21 mouse cellular contexts compared by ENCODE assay signal in the genomic region with DNA sequence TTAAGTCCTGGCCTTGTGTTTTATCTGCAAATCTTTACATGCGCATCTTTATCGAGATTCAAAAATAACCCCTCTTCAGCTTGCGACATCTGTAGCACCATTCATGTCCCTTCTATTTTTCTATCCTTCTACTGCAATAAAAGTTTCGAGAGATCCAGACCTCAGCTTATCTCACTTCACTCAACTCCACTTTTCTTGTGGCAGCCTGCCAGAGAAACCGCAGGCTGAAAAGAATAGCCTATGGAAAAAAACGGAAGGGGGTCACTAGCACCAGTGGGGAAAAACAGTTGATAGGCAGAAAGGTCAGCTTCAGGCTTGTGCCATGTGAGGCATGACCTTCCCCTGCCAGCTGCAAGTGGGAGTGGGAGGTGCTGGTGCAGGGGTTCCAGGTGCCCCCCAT. TPM values are rescaled to one million over a fixed set of nuclear protein-coding genes. Genes with fewer than 3 reads are reported as not detected.
DNase-seq lines count a peak whose midpoint lies in the region; ATAC-seq lines count a peak whose summit lies in the region.
"Had no signal": no experiment of that assay in that cellular context is flagged by ENCODE, and none has a peak within 500 bp of the region (broad histone marks: within the 10 kb centered on the region; RNA-seq: fewer than 3 reads in every experiment).

No protein-coding gene starts in this region.

- ATAC-seq in heart, embryonic 11.5 days (replicated peaks; ENCODE audit: insufficient number of reproducible peaks, low FRiP score, low TSS enrichment): no peak
- ATAC-seq in limb, embryonic 12.5 days (ENCODE audit: insufficient number of reproducible peaks, insufficient read depth, low FRiP score, low TSS enrichment, low read depth): no peak
- ATAC-seq in common myeloid progenitor, adult 5-6 weeks (replicated peaks; ENCODE audit: low read depth, poor library complexity, severe bottlenecking): peak; percentile 82
- ATAC-seq: forebrain, postnatal 0 days; hindbrain, embryonic 16.5 days; midbrain, embryonic 13.5 days had no signal

- H3K4me2 ChIP-seq in heart, embryonic 11.5 days: peak overlapping the region; percentile 34; the same call in 1 of the 2 replicates
- H3K4me2 ChIP-seq in limb, embryonic 12.5 days: no peak overlapping the region
- H3K4me2 ChIP-seq: embryonic facial prominence, embryonic 13.5 days; midbrain, embryonic 13.5 days had no signal

- H3K9ac ChIP-seq in heart, embryonic 11.5 days (ENCODE audit: low read depth, low read length): no peak overlapping the region
- H3K9ac ChIP-seq in limb, embryonic 12.5 days (replicated peaks): no peak overlapping the region
- H3K9ac ChIP-seq: embryonic facial prominence, embryonic 13.5 days; forebrain, postnatal 0 days; liver, embryonic 14.5 days; midbrain, embryonic 13.5 days had no signal

- peaks cover 27% of the 10 kb centered on the region for H3K4me1 ChIP-seq in heart, embryonic 11.5 days (ENCODE audit: control insufficient read depth, insufficient read depth, low read length)
- peaks cover 53% of the 10 kb centered on the region for H3K4me1 ChIP-seq in limb, embryonic 12.5 days (replicated peaks)
- H3K4me1 ChIP-seq in limb, embryonic 10.5 days: peaks cover 55% of the 10 kb centered on the region

- H3K27me3 ChIP-seq in heart, embryonic 11.5 days (ENCODE audit: control insufficient read depth, insufficient read depth, low read length): no peaks in the 10 kb centered on the region
- no peaks in the 10 kb centered on the region; the same call in 1 of the 2 replicates for H3K27me3 ChIP-seq in limb, embryonic 12.5 days
- H3K27me3 ChIP-seq in limb, embryonic 10.5 days (ENCODE audit: low read depth, poor library complexity, severe bottlenecking): no peaks in the 10 kb centered on the region
- H3K27me3 ChIP-seq: embryonic facial prominence, embryonic 13.5 days; midbrain, embryonic 13.5 days had no signal

- intact Hi-C loops in heart, postnatal 36 days (cut with DNase I): no loop called here
- intact Hi-C loops in gastrocnemius, postnatal 14 days (cut with DNase I; ENCODE audit: low total_unique reads): no loop called here

- H3K36me3 ChIP-seq in heart, embryonic 11.5 days (ENCODE audit: control insufficient read depth, insufficient read depth, low read length): no peaks in the 10 kb centered on the region
- H3K36me3 ChIP-seq in limb, embryonic 12.5 days: no peaks in the 10 kb centered on the region
- no peaks in the 10 kb centered on the region for H3K36me3 ChIP-seq in limb, embryonic 10.5 days
- H3K36me3 ChIP-seq: embryonic facial prominence, embryonic 13.5 days; G1E; midbrain, embryonic 13.5 days had no signal

- no peaks in the 10 kb centered on the region for H3K9me3 ChIP-seq in heart, embryonic 11.5 days (replicated peaks; ENCODE audit: control insufficient read depth, low read length)
- no peaks in the 10 kb centered on the region for H3K9me3 ChIP-seq in limb, embryonic 12.5 days
- H3K9me3 ChIP-seq in limb, embryonic 10.5 days (replicated peaks): no peaks in the 10 kb centered on the region
- H3K9me3 ChIP-seq: embryonic facial prominence, embryonic 13.5 days; midbrain, embryonic 13.5 days had no signal

- no peak for DNase-seq in heart, postnatal 36 days
- no peak for DNase-seq in limb, embryonic 10.5 days (ENCODE audit: low spot score)
- DNase-seq in lung, postnatal 36 days: peak; percentile 38
- no peak for DNase-seq in gastrocnemius, postnatal 14 days
- DNase-seq in left cerebral cortex, adult 9 months (ENCODE audit: low spot score in 2 of 2): no peak
- DNase-seq: adrenal gland, postnatal 25 days; cerebellum, postnatal 25 days; forebrain, postnatal 0 days; gastrocnemius, postnatal 25 days; kidney, adult 2 months; right cerebral cortex, postnatal 4 days had no signal

- no peak overlapping the region for H3K4me3 ChIP-seq in heart, embryonic 11.5 days (ENCODE audit: low read depth, low read length)
- H3K4me3 ChIP-seq in limb, embryonic 12.5 days (replicated peaks): no peak overlapping the region
- H3K4me3 ChIP-seq in limb, embryonic 10.5 days: no peak overlapping the region
- H3K4me3 ChIP-seq: embryonic facial prominence, embryonic 13.5 days; layer of hippocampus, adult 2 months; left cerebral cortex, adult 2 months; midbrain, embryonic 13.5 days had no signal

- 6% methylated on average over 6 of the region's 6 CpGs for WGBS in heart, embryonic 11.5 days (ENCODE audit: insufficient replicate concordance)
- 53% methylated on average over 6 of the region's 6 CpGs for WGBS in limb, embryonic 12.5 days
- 66% methylated on average over 6 of the region's 6 CpGs for WGBS in limb, embryonic 10.5 days

- H3K27ac ChIP-seq in heart, embryonic 11.5 days (ENCODE audit: low read depth, low read length): peak overlapping the region; percentile 50
- H3K27ac ChIP-seq in limb, embryonic 12.5 days: 0 out of 2 replicates have a peak overlapping the region, but pooled peaks have one; percentile 23
- H3K27ac ChIP-seq in limb, embryonic 10.5 days: no peak overlapping the region
- H3K27ac ChIP-seq: embryonic facial prominence, embryonic 13.5 days; layer of hippocampus, adult 2 months; left cerebral cortex, adult 2 months; liver, embryonic 14.5 days; midbrain, embryonic 13.5 days had no signal

RNA-seq across cellular contexts. Expression of gene Creb5, which starts 21.6 kb away (rescaled TPM):
- polyA plus RNA-seq in heart, embryonic 11.5 days (2014; fragmentation: Nextera tagmentation; extraction: Ambion mirVana): 26.1 and 30.3 TPM in 2 replicates
- total RNA-seq in heart, postnatal 36 days (2021): 1 to 10 TPM; 9.3 to 9.4 TPM
- 60.5 and 84.2 TPM in 2 replicates for polyA plus RNA-seq in limb, embryonic 12.5 days (2016; fragmentation: Nextera tagmentation; extraction: Ambion mirVana)
- polyA plus RNA-seq in limb, embryonic 10.5 days (2016; fragmentation: Nextera tagmentation; extraction: Ambion mirVana): 5.3 and 12.1 TPM in 2 replicates
- total RNA-seq in common myeloid progenitor, adult 5-6 weeks (2017): 0.50 TPM in 1 of 2 replicates, not detected in the other
- total RNA-seq in gastrocnemius, postnatal 14 days (2021): 1 to 10 TPM; 6.7 to 9.5 TPM
- polyA plus RNA-seq: G1E had no signal
